25 mouse cellular contexts compared by ENCODE assay signal in the genomic region with DNA sequence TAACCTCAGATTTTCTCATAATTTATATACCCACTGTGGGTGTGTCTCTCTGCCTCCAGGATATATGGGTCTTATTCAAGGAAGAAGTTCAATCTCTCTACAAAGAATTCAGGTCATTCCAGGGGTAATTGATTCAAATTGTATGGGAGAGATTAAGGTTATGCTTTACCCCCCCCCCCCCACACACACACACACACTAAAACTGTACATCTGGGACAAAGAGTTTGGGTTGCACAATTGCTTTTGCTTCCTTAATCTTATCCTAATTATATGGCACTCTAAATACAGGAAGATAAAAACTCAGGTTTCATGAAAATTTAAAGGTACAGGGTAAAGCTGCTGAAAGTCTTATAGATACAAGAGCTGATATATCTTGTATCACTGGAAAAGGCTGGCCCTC. TPM values are rescaled to one million over a fixed set of nuclear protein-coding genes. Genes with fewer than 3 reads are reported as not detected.
A peak's percentile ranks its signal among the peaks of the same experiment; 100 is the strongest.
DNase-seq lines count a peak whose midpoint lies in the region; ATAC-seq lines count a peak whose summit lies in the region.
"Had no signal": no experiment of that assay in that cellular context is flagged by ENCODE, and none has a peak within 500 bp of the region (broad histone marks: within the 10 kb centered on the region; RNA-seq: fewer than 3 reads in every experiment).

No protein-coding gene starts in this region.

- H3K27ac ChIP-seq in intestine, embryonic 16.5 days (ENCODE audit: low read length): no peak overlapping the region
- H3K27ac ChIP-seq: embryonic facial prominence, embryonic 13.5 days; embryonic facial prominence, embryonic 15.5 days; forebrain, embryonic 10.5 days; forebrain, embryonic 12.5 days had no signal

- no peaks in the 10 kb centered on the region for H3K9me3 ChIP-seq in intestine, embryonic 16.5 days (ENCODE audit: control insufficient read depth, low read length)
- H3K9me3 ChIP-seq: embryonic facial prominence, embryonic 13.5 days; embryonic facial prominence, embryonic 15.5 days; forebrain, embryonic 10.5 days; forebrain, embryonic 12.5 days had no signal

- no peak overlapping the region for H3K4me3 ChIP-seq in intestine, embryonic 16.5 days (ENCODE audit: low read length)
- H3K4me3 ChIP-seq: embryonic facial prominence, embryonic 13.5 days; embryonic facial prominence, embryonic 15.5 days; erythroblast, embryonic 14.5 days; forebrain, embryonic 10.5 days; forebrain, embryonic 12.5 days had no signal

- H3K4me2 ChIP-seq in intestine, embryonic 16.5 days (ENCODE audit: low read depth, low read length): no peak overlapping the region
- H3K4me2 ChIP-seq: embryonic facial prominence, embryonic 13.5 days; embryonic facial prominence, embryonic 15.5 days; forebrain, embryonic 12.5 days had no signal

- peak; percentile 73 for ATAC-seq in granulocyte monocyte progenitor cell, adult 5-6 weeks (replicated peaks; ENCODE audit: poor library complexity, severe bottlenecking)
- ATAC-seq in intestine, embryonic 16.5 days: peak; percentile 80
- peak; percentile 65 for ATAC-seq in megakaryocyte, adult 5-6 weeks (ENCODE audit: poor library complexity, severe bottlenecking)
- ATAC-seq: activated CD4-positive, CD25-positive, alpha-beta regulatory T cell, adult 4 months; forebrain, embryonic 14.5 days; forebrain, embryonic 16.5 days; Patski had no signal

- no peak overlapping the region for H3K9ac ChIP-seq in intestine, embryonic 16.5 days (ENCODE audit: low read depth, low read length)
- H3K9ac ChIP-seq: embryonic facial prominence, embryonic 13.5 days; embryonic facial prominence, embryonic 15.5 days; forebrain, embryonic 12.5 days had no signal

- no peak for DNase-seq in ovary, postnatal 14 days (ENCODE audit: low spot score)
- no peak for DNase-seq in urinary bladder, postnatal 36 days (ENCODE audit: low spot score in 2 of 2)
- DNase-seq in lung, postnatal 4 days: no peak
- no peak for DNase-seq in thymus, postnatal 0 days (ENCODE audit: low spot score)
- DNase-seq: adrenal gland, adult 8-10 months; adrenal gland, postnatal 14 days; adrenal gland, postnatal 36 days; cerebellum, adult 11-12 months; cerebellum, adult 2 months; cerebellum, adult 9-10 months; cerebellum, postnatal 10 days; cerebellum, postnatal 25 days; embryo, embryonic 11 days had no signal

- no peaks in the 10 kb centered on the region for H3K4me1 ChIP-seq in intestine, embryonic 16.5 days (ENCODE audit: control insufficient read depth, insufficient read depth, low read length)
- H3K4me1 ChIP-seq: embryonic facial prominence, embryonic 13.5 days; embryonic facial prominence, embryonic 15.5 days; forebrain, embryonic 10.5 days; forebrain, embryonic 12.5 days had no signal

- no peaks in the 10 kb centered on the region for H3K27me3 ChIP-seq in intestine, embryonic 16.5 days (replicated peaks; ENCODE audit: control insufficient read depth, insufficient read depth, low read length)
- H3K27me3 ChIP-seq: embryonic facial prominence, embryonic 13.5 days; embryonic facial prominence, embryonic 15.5 days; forebrain, embryonic 12.5 days had no signal

- no peaks in the 10 kb centered on the region for H3K36me3 ChIP-seq in intestine, embryonic 16.5 days (ENCODE audit: control insufficient read depth, insufficient read depth, low read length)
- H3K36me3 ChIP-seq: embryonic facial prominence, embryonic 13.5 days; embryonic facial prominence, embryonic 15.5 days; forebrain, embryonic 10.5 days; forebrain, embryonic 12.5 days had no signal

RNA-seq across cellular contexts. Expression of a gene that starts 8.4 kb away (rescaled TPM):
- 156 and 158 TPM in 2 replicates for total RNA-seq in granulocyte monocyte progenitor cell, adult 5-6 weeks (2014; fragmentation: Nextera tagmentation)
- 230 and 279 TPM in 2 replicates for total RNA-seq in granulocyte monocyte progenitor cell, adult 5-6 weeks (2017)
- 16.2 and 16.3 TPM in 2 replicates for polyA plus RNA-seq in intestine, embryonic 16.5 days (2015; fragmentation: Nextera tagmentation; extraction: Ambion mirVana)
- total RNA-seq in megakaryocyte, adult 5-6 weeks (2015): 308 and 344 TPM in 2 replicates
- 409 TPM in 2 replicates for total RNA-seq in megakaryocyte, adult 5-6 weeks (2017)
- 32.3 and 35.0 TPM in 2 replicates for polyA plus RNA-seq in thymus, postnatal 0 days (2015; fragmentation: Nextera tagmentation; extraction: Ambion mirVana)

RNA-seq across cellular contexts. Expression of a gene that starts 35.9 kb away (rescaled TPM):
- total RNA-seq in granulocyte monocyte progenitor cell, adult 5-6 weeks (2014; fragmentation: Nextera tagmentation): 48.3 and 48.4 TPM in 2 replicates
- 38.7 and 47.3 TPM in 2 replicates for total RNA-seq in granulocyte monocyte progenitor cell, adult 5-6 weeks (2017)
- 9.9 and 11.1 TPM in 2 replicates for polyA plus RNA-seq in intestine, embryonic 16.5 days (2015; fragmentation: Nextera tagmentation; extraction: Ambion mirVana)
- 7.3 and 9.9 TPM in 2 replicates for total RNA-seq in megakaryocyte, adult 5-6 weeks (2015)
- 8.3 and 9.0 TPM in 2 replicates for total RNA-seq in megakaryocyte, adult 5-6 weeks (2017)
- 3.4 and 4.3 TPM in 2 replicates for polyA plus RNA-seq in thymus, postnatal 0 days (2015; fragmentation: Nextera tagmentation; extraction: Ambion mirVana)
